Mouse (Mus musculus): Measurements from ENCODE around the gene Themis2. TPM values are rescaled to one million over a fixed set of nuclear protein-coding genes. Genes with fewer than 3 reads are reported as not detected.

The Themis2 gene
- total and polyA plus RNA-seq, 2 experiments from 2014 or later: 0.35 to 0.78 TPM

- ATAC-seq: 0 out of 2 replicates have a peak, but pooled peaks have one; percentile 29
- 70% methylated on average over 8 of the region's 8 CpGs for WGBS
These were observed 27.6 kb upstream of the Themis2 start for GRCm38 (mm10) chr4:132823614-132824366.

GRCm38 (mm10) chr4:132818442-132818841, 22.3 kb upstream of the Themis2 start:
- no peaks in the 10 kb centered on the region for H3K27me3 ChIP-seq (ENCODE audit: insufficient read depth, low read length)
- no peak for TF ChIP-seq CTCF (IDR thresholded peaks at IDR 0.05; ENCODE audit: low read depth)
- ATAC-seq: no peak
- H3K36me3 ChIP-seq (ENCODE audit: insufficient read depth, low read length): no peaks in the 10 kb centered on the region
- H3K9me3 ChIP-seq (ENCODE audit: low read length): no peaks in the 10 kb centered on the region
- no peak overlapping the region for H3K4me3 ChIP-seq (ENCODE audit: low read length)
- no peak overlapping the region for H3K9ac ChIP-seq (replicated peaks; ENCODE audit: low read length)
- no peak overlapping the region for H3K4me2 ChIP-seq (ENCODE audit: low read depth, low read length)
- H3K27ac ChIP-seq: no peak overlapping the region
- no peaks in the 10 kb centered on the region for H3K4me1 ChIP-seq (ENCODE audit: insufficient read depth, low read length)
- no peak for DNase-seq (ENCODE audit: low spot score)
- WGBS: 46% methylated on average over 2 of the region's 2 CpGs

More at GRCm38 (mm10) chr4:132823614-132824366, 27.6 kb upstream of the Themis2 start:
- peak; percentile 73 for TF ChIP-seq CTCF (IDR thresholded peaks at IDR 0.05; ENCODE audit: low read depth)
- Histone ChIP-seq H3K36me3 (ENCODE audit: insufficient read depth, low read length) (peaks cover 19% of the 10 kb centered on the region; the same call in 1 of the 2 replicates), H3K4me3 (ENCODE audit: low read length) (no peak overlapping the region), H3K4me1 (ENCODE audit: insufficient read depth, low read length) (no peaks in the 10 kb centered on the region), H3K4me2 (ENCODE audit: low read depth, low read length) (no peak overlapping the region), H3K27ac (no peak overlapping the region), H3K9ac (replicated peaks; ENCODE audit: low read length) (no peak overlapping the region), H3K27me3 (ENCODE audit: insufficient read depth, low read length) (no peaks in the 10 kb centered on the region), H3K9me3 (ENCODE audit: low read length) (no peaks in the 10 kb centered on the region)
- peak; percentile 55 for DNase-seq (ENCODE audit: low spot score)

GRCm38 (mm10) chr4:132816855-132817254, 20.7 kb upstream of the Themis2 start:
- no peaks in the 10 kb centered on the region for H3K27me3 ChIP-seq (ENCODE audit: insufficient read depth, low read length)
- DNase-seq (ENCODE audit: low spot score) (no peak), ATAC-seq (no peak)
- no peaks in the 10 kb centered on the region for H3K36me3 ChIP-seq (ENCODE audit: insufficient read depth, low read length)
- no peak overlapping the region for H3K4me2 ChIP-seq (ENCODE audit: low read depth, low read length)
- 67% methylated on average over 2 of the region's 2 CpGs for WGBS
- no peak for TF ChIP-seq CTCF (IDR thresholded peaks at IDR 0.05; ENCODE audit: low read depth)
- H3K4me1 ChIP-seq (ENCODE audit: insufficient read depth, low read length): no peaks in the 10 kb centered on the region
- H3K27ac ChIP-seq: no peak overlapping the region
- H3K9me3 ChIP-seq (ENCODE audit: low read length): no peaks in the 10 kb centered on the region
- H3K4me3 ChIP-seq (ENCODE audit: low read length): no peak overlapping the region
- no peak overlapping the region for H3K9ac ChIP-seq (replicated peaks; ENCODE audit: low read length)

GRCm38 (mm10) chr4:132816404-132816803, 20.2 kb upstream of the Themis2 start:
- Histone ChIP-seq H3K4me2 (ENCODE audit: low read depth, low read length) (no peak overlapping the region), H3K9ac (replicated peaks; ENCODE audit: low read length) (no peak overlapping the region), H3K27me3 (ENCODE audit: insufficient read depth, low read length) (no peaks in the 10 kb centered on the region), H3K9me3 (ENCODE audit: low read length) (no peaks in the 10 kb centered on the region), H3K4me3 (ENCODE audit: low read length) (no peak overlapping the region), H3K4me1 (ENCODE audit: insufficient read depth, low read length) (no peaks in the 10 kb centered on the region), H3K36me3 (ENCODE audit: insufficient read depth, low read length) (no peaks in the 10 kb centered on the region), H3K27ac (no peak overlapping the region)
- DNase-seq (ENCODE audit: low spot score): no peak
- TF ChIP-seq CTCF (IDR thresholded peaks at IDR 0.05; ENCODE audit: low read depth): no peak
- WGBS: 89% methylated on average over 7 of the region's 7 CpGs
- no peak for ATAC-seq

GRCm38 (mm10) chr4:132809621-132810020, 13.4 kb upstream of the Themis2 start:
- no peak for TF ChIP-seq CTCF (IDR thresholded peaks at IDR 0.05; ENCODE audit: low read depth)
- ATAC-seq: no peak
- H3K27ac ChIP-seq: no peak overlapping the region
- DNase-seq (ENCODE audit: low spot score): no peak
- no peaks in the 10 kb centered on the region for H3K4me1 ChIP-seq (ENCODE audit: insufficient read depth, low read length)
- no peak overlapping the region for H3K9ac ChIP-seq (replicated peaks; ENCODE audit: low read length)
- H3K4me2 ChIP-seq (ENCODE audit: low read depth, low read length): no peak overlapping the region
- no peaks in the 10 kb centered on the region for H3K9me3 ChIP-seq (ENCODE audit: low read length)
- no peaks in the 10 kb centered on the region for H3K36me3 ChIP-seq (ENCODE audit: insufficient read depth, low read length)
- no peak overlapping the region for H3K4me3 ChIP-seq (ENCODE audit: low read length)
- no peaks in the 10 kb centered on the region for H3K27me3 ChIP-seq (ENCODE audit: insufficient read depth, low read length)
- 82% methylated on average over 5 of the region's 5 CpGs for WGBS

GRCm38 (mm10) chr4:132807771-132808641, 11.8 kb upstream of the Themis2 start:
- no peak for ATAC-seq
- WGBS: 71% methylated on average over 5 of the region's 5 CpGs
- no peak overlapping the region for H3K27ac ChIP-seq

More at GRCm38 (mm10) chr4:132807771-132808641, 11.8 kb upstream of the Themis2 start:
- TF ChIP-seq CTCF (IDR thresholded peaks at IDR 0.05; ENCODE audit: low read depth): no peak
- H3K4me2 ChIP-seq (ENCODE audit: low read depth, low read length): no peak overlapping the region
- no peaks in the 10 kb centered on the region for H3K4me1 ChIP-seq (ENCODE audit: insufficient read depth, low read length)
- H3K27me3 ChIP-seq (ENCODE audit: insufficient read depth, low read length): no peaks in the 10 kb centered on the region
- no peak overlapping the region for H3K9ac ChIP-seq (replicated peaks; ENCODE audit: low read length)
- H3K36me3 ChIP-seq (ENCODE audit: insufficient read depth, low read length): no peaks in the 10 kb centered on the region
- H3K4me3 ChIP-seq (ENCODE audit: low read length): no peak overlapping the region
- DNase-seq (ENCODE audit: low spot score): no peak
- H3K9me3 ChIP-seq (ENCODE audit: low read length): no peaks in the 10 kb centered on the region
